Mouse (Mus musculus): ENCODE data around the gene Mphosph10. TPM values are rescaled to one million over a fixed set of nuclear protein-coding genes. Genes with fewer than 3 reads are reported as not detected.

The Mphosph10 gene
- polyA plus RNA-seq, 1 experiment from 2014 or later, result 34.0 TPM

- Histone ChIP-seq H3K4me1 (ENCODE audit: control insufficient read depth, insufficient read depth, low read length) (peaks cover 6% of the 10 kb centered on the region), H3K9me3 (ENCODE audit: control insufficient read depth, low read length) (no peaks in the 10 kb centered on the region), H3K27ac (ENCODE audit: low read length) (peak within 1 kb of the TSS; percentile 98), H3K4me2 (ENCODE audit: low read depth, low read length) (peak within 1 kb of the TSS; percentile 75), H3K36me3 (ENCODE audit: control insufficient read depth, insufficient read depth, low read length) (peaks cover 16% of the 10 kb centered on the region; the same call in 1 of the 2 replicates), H3K9ac (ENCODE audit: low read depth, low read length) (peak within 1 kb of the TSS; percentile 91), H3K27me3 (replicated peaks; ENCODE audit: control insufficient read depth, insufficient read depth, low read length) (no peaks in the 10 kb centered on the region), H3K4me3 (ENCODE audit: low read length) (peak within 1 kb of the TSS; percentile 78)
- ATAC-seq, result peak; percentile 97
- 3% methylated on average over 27 of the region's 27 CpGs for WGBS
Observed at GRCm38 (mm10) chr7:64373830-64374562, 18.1 kb downstream of the Mphosph10 start, which contains the start of gene Fan1. Gene Fan1, minus strand, starts transcription at chr7:64374095.

GRCm38 (mm10) chr7:64373147-64373829, 18.8 kb downstream of the Mphosph10 start:
- Histone ChIP-seq H3K9me3 (ENCODE audit: control insufficient read depth, low read length) (no peaks in the 10 kb centered on the region), H3K4me1 (ENCODE audit: control insufficient read depth, insufficient read depth, low read length) (peaks cover 6% of the 10 kb centered on the region), H3K4me2 (ENCODE audit: low read depth, low read length) (peak overlapping the region; percentile 75), H3K4me3 (ENCODE audit: low read length) (peak overlapping the region; percentile 78), H3K36me3 (ENCODE audit: control insufficient read depth, insufficient read depth, low read length) (peaks cover 13% of the 10 kb centered on the region), H3K9ac (ENCODE audit: low read depth, low read length) (peak overlapping the region; percentile 91), H3K27ac (ENCODE audit: low read length) (peak overlapping the region; percentile 98), H3K27me3 (replicated peaks; ENCODE audit: control insufficient read depth, insufficient read depth, low read length) (no peaks in the 10 kb centered on the region)
- 8% methylated on average over 18 of the region's 18 CpGs for WGBS
- peak; percentile 39 for ATAC-seq

DNA sequence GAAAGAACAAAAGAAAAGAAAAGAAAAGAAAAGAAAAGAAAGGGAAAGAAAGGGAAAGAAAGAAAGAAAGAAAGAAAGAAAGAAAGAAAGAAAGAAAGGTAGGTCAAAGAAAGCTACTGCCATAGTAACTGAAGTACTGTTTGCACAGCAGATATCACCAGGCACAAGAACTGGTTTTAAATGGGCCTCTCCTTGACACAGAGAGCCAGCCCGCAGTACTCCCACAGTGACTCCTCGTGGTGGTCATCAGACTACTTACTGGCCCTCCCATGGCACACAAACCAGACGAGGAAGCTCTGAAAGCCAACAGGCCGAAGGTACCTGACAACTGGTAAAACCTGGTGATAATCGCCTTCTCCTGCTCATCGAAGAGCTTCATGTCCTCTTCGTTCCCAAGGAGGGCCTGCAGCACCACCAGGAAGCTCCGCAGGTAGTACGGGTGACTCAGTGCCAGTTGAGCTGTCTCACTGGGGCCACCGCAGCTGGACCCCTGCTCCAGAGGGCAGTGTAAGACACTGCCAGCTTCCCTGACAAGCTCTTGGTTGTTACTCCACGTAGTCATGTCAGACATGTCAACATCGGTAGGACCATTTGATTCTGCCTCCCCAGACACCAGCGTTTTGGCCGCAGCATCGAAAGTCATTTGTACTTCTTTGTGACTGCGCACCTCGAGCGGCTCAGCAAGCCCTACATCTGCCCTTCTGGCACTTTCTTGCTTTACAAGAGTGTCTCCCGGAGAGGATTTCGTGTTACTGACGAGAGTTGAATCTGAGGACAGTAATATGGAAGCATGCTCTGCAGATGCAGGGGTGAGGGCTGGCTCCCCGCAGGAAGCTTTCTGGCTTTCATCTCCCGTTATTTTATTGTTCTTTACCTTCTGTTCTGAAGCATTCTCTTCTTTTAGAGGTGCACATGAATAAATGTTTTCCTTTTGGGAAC, 19.9 kb downstream of the Mphosph10 start:
- no peak overlapping the region for H3K9ac ChIP-seq (ENCODE audit: low read depth, low read length)
- no peak for ATAC-seq
- H3K9me3 ChIP-seq (ENCODE audit: control insufficient read depth, low read length), result no peaks in the 10 kb centered on the region
- H3K4me2 ChIP-seq (ENCODE audit: low read depth, low read length), result no peak overlapping the region
- peaks cover 6% of the 10 kb centered on the region for H3K4me1 ChIP-seq (ENCODE audit: control insufficient read depth, insufficient read depth, low read length)
- peaks cover 8% of the 10 kb centered on the region for H3K36me3 ChIP-seq (ENCODE audit: control insufficient read depth, insufficient read depth, low read length)
- no peak overlapping the region for H3K27ac ChIP-seq (ENCODE audit: low read length)
- no peak overlapping the region for H3K4me3 ChIP-seq (ENCODE audit: low read length)
- WGBS, result 88% methylated on average over 23 of the region's 23 CpGs
- H3K27me3 ChIP-seq (replicated peaks; ENCODE audit: control insufficient read depth, insufficient read depth, low read length), result no peaks in the 10 kb centered on the region

DNA sequence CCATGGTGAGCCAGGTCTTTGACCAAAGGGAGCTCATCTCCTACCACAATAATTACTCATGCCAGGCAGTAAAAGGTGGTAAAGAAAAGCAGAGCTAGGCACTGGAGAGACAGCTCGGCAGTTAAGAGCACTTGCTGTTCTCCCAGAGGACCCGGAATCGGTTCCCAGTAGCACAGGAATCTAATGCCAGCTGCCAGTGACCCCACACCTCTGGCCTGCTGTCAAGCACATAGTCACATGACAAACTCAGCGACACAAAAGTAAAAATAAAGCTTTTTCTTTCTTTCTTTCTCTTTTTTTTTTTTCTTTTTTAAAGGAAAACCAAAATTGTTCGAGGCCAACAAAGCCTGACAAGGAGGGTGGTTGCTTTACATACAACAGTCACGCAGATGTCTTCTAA, 22.2 kb downstream of the Mphosph10 start:
- Histone ChIP-seq H3K9me3 (ENCODE audit: control insufficient read depth, low read length) (no peaks in the 10 kb centered on the region), H3K4me3 (ENCODE audit: low read length) (no peak overlapping the region), H3K27me3 (replicated peaks; ENCODE audit: control insufficient read depth, insufficient read depth, low read length) (no peaks in the 10 kb centered on the region), H3K9ac (ENCODE audit: low read depth, low read length) (no peak overlapping the region), H3K4me2 (ENCODE audit: low read depth, low read length) (no peak overlapping the region), H3K36me3 (ENCODE audit: control insufficient read depth, insufficient read depth, low read length) (no peaks in the 10 kb centered on the region; the same call in none of the 2 replicates), H3K4me1 (ENCODE audit: control insufficient read depth, insufficient read depth, low read length) (peaks cover 6% of the 10 kb centered on the region), H3K27ac (ENCODE audit: low read length) (no peak overlapping the region)
- ATAC-seq, result no peak
- WGBS, result 86% methylated on average over 6 of the region's 6 CpGs

DNA sequence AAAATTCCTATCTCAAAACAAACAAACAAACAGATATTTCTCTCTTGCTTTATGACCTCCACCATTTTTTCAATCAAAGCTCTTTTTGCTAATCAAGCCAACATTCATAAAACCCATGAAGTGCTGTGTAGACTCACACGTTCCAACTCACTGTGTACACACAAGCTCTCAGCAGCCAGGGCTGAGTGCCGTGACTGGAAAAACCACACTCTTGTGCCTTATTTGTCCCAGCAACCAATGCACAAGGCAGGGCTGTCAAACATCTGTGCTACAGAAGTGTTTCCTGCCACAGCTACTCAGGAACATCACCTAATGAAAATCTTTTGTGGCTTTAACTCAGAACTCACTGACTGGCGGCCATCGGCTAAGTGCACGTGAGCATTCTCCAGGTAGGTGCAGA, 26.2 kb downstream of the Mphosph10 start:
- no peak overlapping the region for H3K4me3 ChIP-seq (ENCODE audit: low read length)
- no peak for ATAC-seq
- no peaks in the 10 kb centered on the region for H3K27me3 ChIP-seq (replicated peaks; ENCODE audit: control insufficient read depth, insufficient read depth, low read length)
- WGBS, result 88% methylated on average over 5 of the region's 5 CpGs
- H3K4me1 ChIP-seq (ENCODE audit: control insufficient read depth, insufficient read depth, low read length), result 0 out of 2 replicates have a peak, but pooled peaks cover under 1% of the 10 kb centered on the region
- H3K9ac ChIP-seq (ENCODE audit: low read depth, low read length), result no peak overlapping the region
- no peak overlapping the region for H3K4me2 ChIP-seq (ENCODE audit: low read depth, low read length)
- no peak overlapping the region for H3K27ac ChIP-seq (ENCODE audit: low read length)
- H3K36me3 ChIP-seq (ENCODE audit: control insufficient read depth, insufficient read depth, low read length), result peaks cover 6% of the 10 kb centered on the region
- no peaks in the 10 kb centered on the region for H3K9me3 ChIP-seq (ENCODE audit: control insufficient read depth, low read length)

DNA sequence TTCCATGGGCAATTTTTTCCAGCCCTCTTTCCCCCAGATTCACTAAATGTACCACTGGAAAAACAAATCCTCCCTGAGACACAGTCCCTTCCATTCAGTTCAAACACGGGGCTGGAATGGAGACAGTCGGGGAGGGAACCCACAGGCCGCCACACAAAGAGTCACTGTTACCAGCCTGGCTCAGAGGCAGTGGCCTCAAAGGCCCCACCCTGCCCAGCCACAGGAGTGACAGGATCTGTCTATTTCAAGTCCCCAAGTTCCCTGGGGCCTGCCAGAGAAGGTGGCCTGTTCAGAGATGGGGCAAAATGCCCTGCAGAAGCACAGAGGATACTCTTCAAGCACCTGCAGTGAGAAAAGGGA, 31.5 kb downstream of the Mphosph10 start:
- Histone ChIP-seq H3K36me3 (ENCODE audit: control insufficient read depth, insufficient read depth, low read length) (peaks cover 11% of the 10 kb centered on the region; the same call in 1 of the 2 replicates), H3K27ac (ENCODE audit: low read length) (peak overlapping the region; percentile 37; the same call in 1 of the 2 replicates), H3K9me3 (ENCODE audit: control insufficient read depth, low read length) (no peaks in the 10 kb centered on the region), H3K4me1 (ENCODE audit: control insufficient read depth, insufficient read depth, low read length) (0 out of 2 replicates have a peak, but pooled peaks cover 8% of the 10 kb centered on the region), H3K4me3 (ENCODE audit: low read length) (no peak overlapping the region), H3K9ac (ENCODE audit: low read depth, low read length) (no peak overlapping the region), H3K4me2 (ENCODE audit: low read depth, low read length) (no peak overlapping the region), H3K27me3 (replicated peaks; ENCODE audit: control insufficient read depth, insufficient read depth, low read length) (no peaks in the 10 kb centered on the region)
- WGBS, result 70% methylated on average over 3 of the region's 3 CpGs
- ATAC-seq, result peak; percentile 84

DNA sequence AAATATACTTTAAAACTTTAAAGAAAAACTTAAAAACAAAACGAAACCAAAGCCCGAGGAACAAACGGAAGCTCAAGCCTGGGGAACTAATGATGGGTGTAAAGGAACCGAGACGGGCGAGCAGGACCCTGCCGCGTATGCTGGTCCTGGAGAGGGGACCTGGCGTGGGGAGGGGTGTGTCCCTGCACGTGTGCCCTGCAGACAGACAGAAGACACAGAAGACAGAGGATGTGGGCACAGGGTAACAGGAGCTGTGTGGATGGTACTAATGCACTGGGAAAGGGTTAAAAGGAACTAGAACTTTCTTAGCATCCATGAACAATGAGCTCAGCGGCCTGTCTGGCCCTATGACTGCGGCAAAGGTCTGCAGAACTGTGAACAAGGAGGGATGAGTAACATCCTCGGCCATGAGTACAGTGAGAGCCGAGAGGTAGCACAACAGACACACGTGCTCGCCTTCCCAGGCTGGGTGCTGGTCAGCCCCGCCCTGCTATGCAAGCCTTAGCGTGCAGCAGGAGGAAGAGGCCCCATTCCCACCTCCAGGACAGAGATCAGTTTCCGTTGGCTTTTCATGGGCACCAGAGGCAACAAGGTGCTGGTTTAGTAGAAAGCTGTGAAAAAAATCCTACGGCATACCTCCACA, 32.0 kb downstream of the Mphosph10 start:
- no peaks in the 10 kb centered on the region for H3K9me3 ChIP-seq (ENCODE audit: control insufficient read depth, low read length)
- peak overlapping the region; percentile 37; the same call in 1 of the 2 replicates for H3K27ac ChIP-seq (ENCODE audit: low read length)
- no peak overlapping the region for H3K4me2 ChIP-seq (ENCODE audit: low read depth, low read length)
- 77% methylated on average over 20 of the region's 20 CpGs for WGBS
- no peak overlapping the region for H3K4me3 ChIP-seq (ENCODE audit: low read length)
- H3K36me3 ChIP-seq (ENCODE audit: control insufficient read depth, insufficient read depth, low read length), result peaks cover 11% of the 10 kb centered on the region; the same call in 1 of the 2 replicates
- peak; percentile 96 for ATAC-seq
- H3K9ac ChIP-seq (ENCODE audit: low read depth, low read length), result no peak overlapping the region
- no peaks in the 10 kb centered on the region for H3K27me3 ChIP-seq (replicated peaks; ENCODE audit: control insufficient read depth, insufficient read depth, low read length)
- 0 out of 2 replicates have a peak, but pooled peaks cover 8% of the 10 kb centered on the region for H3K4me1 ChIP-seq (ENCODE audit: control insufficient read depth, insufficient read depth, low read length)

DNA sequence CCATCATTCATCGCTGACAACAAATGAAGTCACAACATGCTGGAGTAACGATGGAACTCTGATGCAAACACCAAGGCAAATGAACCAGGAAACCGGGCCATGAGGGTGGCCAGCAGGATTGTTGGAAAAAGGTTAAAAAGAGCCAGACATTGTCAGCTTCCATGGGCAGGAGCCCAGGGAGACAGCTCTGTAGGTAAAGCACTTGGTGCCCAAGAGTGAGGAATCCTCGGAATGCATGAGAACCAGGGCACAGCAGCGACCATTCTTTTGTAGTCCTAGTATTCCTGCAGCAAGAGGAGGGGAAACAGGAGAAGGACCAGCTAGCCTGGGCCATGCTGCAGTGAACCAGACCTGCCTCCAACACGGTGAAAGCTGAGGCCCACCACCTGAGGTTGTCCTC, 33.4 kb downstream of the Mphosph10 start:
- Histone ChIP-seq H3K9ac (ENCODE audit: low read depth, low read length) (no peak overlapping the region), H3K27ac (ENCODE audit: low read length) (no peak overlapping the region), H3K9me3 (ENCODE audit: control insufficient read depth, low read length) (no peaks in the 10 kb centered on the region), H3K4me2 (ENCODE audit: low read depth, low read length) (no peak overlapping the region), H3K4me1 (ENCODE audit: control insufficient read depth, insufficient read depth, low read length) (0 out of 2 replicates have a peak, but pooled peaks cover 8% of the 10 kb centered on the region), H3K4me3 (ENCODE audit: low read length) (no peak overlapping the region), H3K36me3 (ENCODE audit: control insufficient read depth, insufficient read depth, low read length) (peaks cover 11% of the 10 kb centered on the region; the same call in 1 of the 2 replicates), H3K27me3 (replicated peaks; ENCODE audit: control insufficient read depth, insufficient read depth, low read length) (no peaks in the 10 kb centered on the region)
- no peak for ATAC-seq
- WGBS, result 86% methylated on average over 6 of the region's 6 CpGs

Measured in intestine, embryonic 16.5 days (tissue).